Mouse (Mus musculus): ENCODE data around the gene Castor1.
"Not testable (repeated sequence)": the region's sequence is repeated elsewhere in the genome, so short reads cannot be mapped to it uniquely, and the experiment has no call there.

Castor1 gene

GRCm38 (mm10) chr11:4217914-4218629, at the start of gene Castor1:
Gene Castor1 (plus strand): TSS chr11:4218225.
- DNase-seq (ENCODE audit: extremely low read depth, insufficient read length, low spot score) = peak; percentile 90

GRCm38 (mm10) chr11:4174586-4174985, 43.4 kb upstream of the Castor1 start:
- DNase-seq (ENCODE audit: extremely low read depth, insufficient read length, low spot score) = no peak

- DNase-seq (ENCODE audit: extremely low read depth, insufficient read length, low spot score) = no peak
Observed at GRCm38 (mm10) chr11:4177716-4178115, 40.3 kb upstream of the Castor1 start.

GRCm38 (mm10) chr11:4182061-4182460, 36.0 kb upstream of the Castor1 start:
- DNase-seq (ENCODE audit: extremely low read depth, insufficient read length, low spot score) = peak; percentile 63

GRCm38 (mm10) chr11:4183511-4183910, 34.5 kb upstream of the Castor1 start:
- no peak for DNase-seq (ENCODE audit: extremely low read depth, insufficient read length, low spot score)

- DNase-seq (ENCODE audit: extremely low read depth, insufficient read length, low spot score) = no peak
Observed at GRCm38 (mm10) chr11:4184251-4184952, 33.6 kb upstream of the Castor1 start.

- DNase-seq (ENCODE audit: extremely low read depth, insufficient read length, low spot score) = not testable (repeated sequence)
Observed at GRCm38 (mm10) chr11:4185480-4185879, 32.5 kb upstream of the Castor1 start.

- DNase-seq (ENCODE audit: extremely low read depth, insufficient read length, low spot score) = peak; percentile 96
Observed at GRCm38 (mm10) chr11:4186486-4187317, 31.3 kb upstream of the Castor1 start, which contains the start of gene Tbc1d10a. Gene Tbc1d10a (plus strand): TSS chr11:4186789.

- no peak for DNase-seq (ENCODE audit: extremely low read depth, insufficient read length, low spot score)
Observed at GRCm38 (mm10) chr11:4187318-4187700, 30.7 kb upstream of the Castor1 start.

- DNase-seq (ENCODE audit: extremely low read depth, insufficient read length, low spot score) = no peak
Observed at GRCm38 (mm10) chr11:4189182-4189581, 28.8 kb upstream of the Castor1 start.

- peak; percentile 70 for DNase-seq (ENCODE audit: extremely low read depth, insufficient read length, low spot score)
Observed at GRCm38 (mm10) chr11:4190677-4191076, 27.3 kb upstream of the Castor1 start.

- DNase-seq (ENCODE audit: extremely low read depth, insufficient read length, low spot score) = no peak
Observed at GRCm38 (mm10) chr11:4192757-4193156, 25.3 kb upstream of the Castor1 start.

GRCm38 (mm10) chr11:4193420-4193819, 24.6 kb upstream of the Castor1 start:
- no peak for DNase-seq (ENCODE audit: extremely low read depth, insufficient read length, low spot score)

GRCm38 (mm10) chr11:4195597-4196031, 22.4 kb upstream of the Castor1 start:
- DNase-seq (ENCODE audit: extremely low read depth, insufficient read length, low spot score) = no peak

GRCm38 (mm10) chr11:4196636-4197035, 21.4 kb upstream of the Castor1 start:
- DNase-seq (ENCODE audit: extremely low read depth, insufficient read length, low spot score) = no peak

- DNase-seq (ENCODE audit: extremely low read depth, insufficient read length, low spot score) = peak; percentile 61
Observed at GRCm38 (mm10) chr11:4197691-4198090, 20.3 kb upstream of the Castor1 start.

GRCm38 (mm10) chr11:4201981-4202700, 15.9 kb upstream of the Castor1 start:
- DNase-seq (ENCODE audit: extremely low read depth, insufficient read length, low spot score) = no peak

- no peak for DNase-seq (ENCODE audit: extremely low read depth, insufficient read length, low spot score)
Observed at GRCm38 (mm10) chr11:4202995-4203704, 14.9 kb upstream of the Castor1 start.

GRCm38 (mm10) chr11:4203705-4204074, 14.3 kb upstream of the Castor1 start:
- no peak for DNase-seq (ENCODE audit: extremely low read depth, insufficient read length, low spot score)

GRCm38 (mm10) chr11:4205097-4205655, 12.8 kb upstream of the Castor1 start:
- DNase-seq (ENCODE audit: extremely low read depth, insufficient read length, low spot score) = no peak
